Mouse (Mus musculus) heart, embryonic 12.5 days (tissue): ENCODE measurements around the gene Tekt1. TPM values are rescaled to one million over a fixed set of nuclear protein-coding genes. Genes with fewer than 3 reads are reported as not detected.

ENCODE experiments used
- ATAC-seq: fragments of 200-750 bp; cut with Nextera tagmentation; 2 replicates; pipeline ENCODE4 v1.8.0; 2017; ENCODE audit warnings: moderate TSS enrichment, moderate library complexity; ENCODE audit not compliant: insufficient number of reproducible peaks, low FRiP score
- H3K27ac ChIP-seq: fragments of 300-500 bp; sonication (generic); 2 replicates; pipeline ENCODE4 v1.5.1; 2016; ENCODE audit warnings: mild to moderate bottlenecking, moderate library complexity; ENCODE audit not compliant: poor library complexity, severe bottlenecking
- H3K27me3 ChIP-seq: fragments of 300-500 bp; sonication (generic); replicated peaks from 2 replicates; pipeline ENCODE4 v1.6.1; 2016; ENCODE audit warnings: mild to moderate bottlenecking, moderate library complexity
- H3K36me3 ChIP-seq: fragments of 300-500 bp; sonication (generic); 2 replicates; pipeline ENCODE4 v1.6.1; 2016; ENCODE audit warnings: mild to moderate bottlenecking, moderate library complexity
- H3K4me1 ChIP-seq: fragments of 300-500 bp; sonication (generic); replicated peaks from 2 replicates; pipeline ENCODE4 v1.6.1; 2016; ENCODE audit warnings: mild to moderate bottlenecking
- H3K4me2 ChIP-seq: fragments of 300-500 bp; sonication (generic); 2 replicates; pipeline ENCODE4 v1.6.1; 2016; ENCODE audit warnings: mild to moderate bottlenecking, moderate library complexity
- H3K4me3 ChIP-seq: fragments of 300-500 bp; sonication (generic); 2 replicates; pipeline ENCODE4 v1.5.1; 2016; ENCODE audit warnings: mild to moderate bottlenecking
- H3K9ac ChIP-seq: fragments of 300-500 bp; sonication (generic); 2 replicates; pipeline ENCODE4 v1.6.1; 2016; ENCODE audit warnings: mild to moderate bottlenecking, moderate library complexity
- H3K9me3 ChIP-seq: fragments of 300-500 bp; sonication (generic); replicated peaks from 2 replicates; pipeline ENCODE4 v1.6.1; 2016; ENCODE audit warnings: mild to moderate bottlenecking, moderate library complexity
- WGBS: fragments of 180-500 bp; shearing (Covaris S2); methylation state at CpG from one replicate; pipeline ENCODE4 v1.1.7; 2016; 5-methylcytosine and 5-hydroxymethylcytosine counted together
- polyA plus RNA-seq: library from polyadenylated mRNA; unstranded; fragments of >200 nt; fragmentation: Nextera tagmentation; extraction: Ambion mirVana; gene quantifications from 2 replicates; pipeline ENCODE4 v1.2.1, GENCODE M21; 2016

The Tekt1 gene
- 0.32 and 0.85 TPM in 2 replicates for polyA plus RNA-seq

DNA sequence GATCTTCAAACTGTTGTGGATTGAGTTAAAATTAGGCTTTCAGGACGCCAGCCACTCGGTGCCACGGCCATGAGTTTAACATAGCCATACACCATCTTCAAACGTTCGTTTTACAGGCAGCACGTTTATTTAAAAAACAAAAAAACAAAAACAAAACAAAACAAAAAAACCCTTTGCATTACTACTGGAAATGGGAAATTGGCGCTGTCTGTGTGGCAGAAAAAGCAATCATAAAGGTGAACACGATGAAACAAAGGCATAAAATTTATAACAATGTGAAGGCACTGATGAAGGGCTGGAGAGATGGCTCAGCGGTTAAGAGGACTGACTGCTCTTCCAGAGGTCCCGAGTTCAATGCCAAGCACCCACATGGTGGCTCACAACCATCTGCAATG lies at the start of gene Tekt1:
TSS of gene Tekt1 (minus strand) at position 96 of the 395 bp plus-strand sequence.
- peak within 1 kb of the TSS; percentile 58 for H3K9ac ChIP-seq
- no peaks in the 10 kb centered on the region for H3K9me3 ChIP-seq
- no peak for ATAC-seq

DNA sequence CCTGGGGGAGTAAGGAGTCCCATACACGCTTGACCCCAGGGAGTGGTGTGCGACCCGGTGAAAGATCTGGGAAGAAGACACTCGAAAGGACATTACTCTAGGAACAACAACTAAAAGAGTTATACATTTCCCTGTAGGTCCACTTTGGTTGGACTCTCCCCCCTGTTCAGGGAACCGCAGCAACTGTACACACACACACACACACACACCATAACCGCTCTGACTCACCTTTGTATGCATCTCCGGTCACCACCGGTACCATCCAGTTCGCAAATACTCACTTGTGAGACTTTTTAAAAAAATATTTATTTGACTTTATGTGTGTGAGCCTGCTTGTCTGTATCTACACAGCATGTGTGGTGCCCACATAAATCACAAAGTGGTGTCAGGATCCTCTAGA lies 49.7 kb upstream of the Tekt1 start:
- Histone ChIP-seq H3K9me3 (no peaks in the 10 kb centered on the region), H3K27ac (peak overlapping the region; percentile 65; the same call in 1 of the 2 replicates), H3K9ac (peak overlapping the region; percentile 40; the same call in 1 of the 2 replicates), H3K36me3 (no peaks in the 10 kb centered on the region), H3K4me2 (peak overlapping the region; percentile 96), H3K27me3 (no peaks in the 10 kb centered on the region), H3K4me3 (peak overlapping the region; percentile 87), H3K4me1 (peaks cover 83% of the 10 kb centered on the region)
- WGBS, result 28% methylated on average over 9 of the region's 9 CpGs
- no peak for ATAC-seq

More for the DNA sequence above, at the start of gene Tekt1:
- 33% methylated on average over 10 of the region's 10 CpGs for WGBS
- Histone ChIP-seq H3K4me1 (peaks cover 13% of the 10 kb centered on the region; the same call in 1 of the 2 replicates), H3K4me3 (peak within 1 kb of the TSS; percentile 50), H3K27me3 (no peaks in the 10 kb centered on the region), H3K27ac (no peak within 1 kb of the TSS), H3K4me2 (peak within 1 kb of the TSS; percentile 84), H3K36me3 (no peaks in the 10 kb centered on the region)

DNA sequence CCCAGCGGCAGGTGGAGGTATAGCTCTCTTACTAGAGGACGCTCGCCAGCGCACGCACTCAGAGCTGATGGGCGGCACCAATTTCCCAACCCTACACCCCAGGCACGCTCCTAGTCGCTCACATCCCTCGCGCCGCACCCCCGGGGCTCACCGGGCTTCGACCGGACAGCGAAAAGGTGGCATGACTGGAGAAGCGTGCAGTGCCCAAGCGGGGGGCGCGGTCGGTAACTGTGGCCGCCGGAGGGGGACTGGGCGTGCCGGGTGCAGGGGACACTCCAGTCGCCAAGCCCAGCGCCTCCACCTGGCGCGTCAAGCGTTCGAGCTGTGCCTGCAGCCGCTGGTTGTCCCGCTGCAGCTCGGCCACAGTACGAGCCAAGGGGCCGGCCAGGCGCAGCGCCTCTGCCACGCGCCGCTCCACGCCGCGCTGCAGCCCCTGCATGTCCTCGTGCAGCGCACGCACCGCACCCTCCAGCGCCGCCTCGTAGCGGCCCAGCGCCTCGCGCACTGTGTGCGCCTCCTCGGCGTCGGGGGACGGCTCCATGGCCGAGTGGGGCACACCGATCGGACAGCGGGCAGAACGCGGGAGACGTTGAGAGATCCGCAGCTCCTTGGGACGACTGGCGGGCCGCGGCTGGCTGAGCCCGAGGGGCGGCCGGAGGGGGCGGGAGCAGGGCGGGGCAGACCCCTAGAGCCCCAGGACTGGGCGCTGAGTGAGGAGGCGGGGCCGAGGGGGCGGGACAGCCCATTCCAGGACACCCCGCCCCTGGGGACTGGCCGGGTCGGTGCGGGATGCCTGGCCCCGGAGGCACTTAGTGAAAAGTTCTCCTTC lies 49.1 kb upstream of the Tekt1 start, which contains the start of gene Smtnl2:
TSS of gene Smtnl2 (minus strand) at position 621 of the 829 bp plus-strand sequence.
- Histone ChIP-seq H3K27ac (peak within 1 kb of the TSS; percentile 96), H3K9ac (peak within 1 kb of the TSS; percentile 95), H3K4me2 (peak within 1 kb of the TSS; percentile 96), H3K9me3 (no peaks in the 10 kb centered on the region), H3K36me3 (no peaks in the 10 kb centered on the region), H3K27me3 (no peaks in the 10 kb centered on the region), H3K4me3 (peak within 1 kb of the TSS; percentile 87), H3K4me1 (peaks cover 83% of the 10 kb centered on the region)
- WGBS, result under 1% methylated on average over 83 of the region's 86 CpGs
- ATAC-seq, result peak; percentile 87

DNA sequence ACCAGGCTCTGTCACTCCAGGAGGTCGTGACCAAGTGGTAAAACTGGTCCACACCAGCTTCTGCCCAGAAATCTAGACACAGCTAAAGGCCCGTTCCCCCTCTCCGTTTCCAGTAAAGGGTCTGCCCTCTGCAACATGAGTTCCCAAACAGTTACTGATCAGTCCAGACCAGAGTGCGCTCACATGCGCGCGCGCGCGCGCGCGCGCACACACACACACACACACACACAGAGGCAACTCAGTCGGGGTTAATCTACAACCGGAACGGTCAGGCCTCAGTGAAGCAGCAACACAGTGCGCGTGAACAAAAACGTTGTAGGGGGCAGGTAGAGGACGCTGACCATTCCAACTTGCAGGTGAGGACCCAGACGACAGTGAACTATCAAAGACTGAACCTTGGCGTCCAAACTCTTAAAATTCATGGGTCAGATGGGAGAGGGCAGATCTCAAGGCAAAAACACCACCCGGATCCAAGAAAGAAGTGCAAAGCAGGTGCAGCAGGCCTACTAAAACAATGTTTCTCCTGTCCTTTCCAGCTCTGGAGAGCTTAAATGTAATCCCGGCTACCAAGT lies 48.4 kb upstream of the Tekt1 start:
- Histone ChIP-seq H3K9me3 (no peaks in the 10 kb centered on the region), H3K27me3 (no peaks in the 10 kb centered on the region), H3K4me3 (peak overlapping the region; percentile 87), H3K36me3 (no peaks in the 10 kb centered on the region), H3K4me2 (peak overlapping the region; percentile 96), H3K27ac (peak overlapping the region; percentile 96), H3K4me1 (peaks cover 84% of the 10 kb centered on the region), H3K9ac (peak overlapping the region; percentile 95)
- WGBS, result under 1% methylated on average over 25 of the region's 25 CpGs
- 0 out of 2 replicates have a peak, but pooled peaks have one; percentile 12 for ATAC-seq

DNA sequence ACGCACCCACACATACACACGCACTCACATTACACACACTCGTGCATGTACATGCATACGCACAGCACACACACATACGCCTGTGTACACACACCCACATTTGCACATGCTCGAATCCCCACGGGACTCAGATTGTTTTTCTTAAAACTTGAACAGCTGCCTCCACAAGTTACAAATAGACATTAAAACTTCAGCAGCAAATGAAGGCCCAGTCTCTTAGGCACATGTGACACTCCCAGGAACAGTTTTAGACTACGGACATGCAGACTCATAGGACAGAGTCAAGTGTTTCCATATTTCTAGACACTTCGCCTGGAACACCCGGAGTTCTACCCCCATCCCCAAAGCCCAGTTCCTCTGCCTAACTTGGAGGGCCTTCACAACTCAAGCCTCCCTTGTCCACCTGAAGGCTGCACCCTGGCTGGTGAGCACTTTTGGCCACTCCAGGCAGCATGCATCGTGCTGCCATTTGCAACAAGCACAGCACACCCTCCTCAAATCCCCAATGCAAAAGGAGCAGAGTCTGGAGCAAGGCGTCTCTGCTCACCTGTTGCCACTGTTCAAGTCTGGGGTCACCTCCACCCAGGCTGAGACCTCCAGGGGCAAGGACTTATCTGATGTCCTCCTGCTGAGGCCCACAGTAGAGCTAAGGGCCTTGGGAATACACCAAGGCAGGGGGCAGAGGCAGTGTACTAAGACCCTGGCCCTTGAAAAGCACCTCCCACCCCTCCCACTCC lies 47.6 kb upstream of the Tekt1 start:
- no peak for ATAC-seq
- H3K27ac ChIP-seq, result peak overlapping the region; percentile 96
- 43% methylated on average over 12 of the region's 12 CpGs for WGBS
- H3K4me1 ChIP-seq, result peaks cover 84% of the 10 kb centered on the region
- H3K9me3 ChIP-seq, result no peaks in the 10 kb centered on the region
- peak overlapping the region; percentile 87 for H3K4me3 ChIP-seq
- H3K9ac ChIP-seq, result peak overlapping the region; percentile 95
- 0 out of 2 replicates have a peak, but pooled peaks cover 1% of the 10 kb centered on the region for H3K36me3 ChIP-seq
- no peaks in the 10 kb centered on the region for H3K27me3 ChIP-seq
- peak overlapping the region; percentile 96 for H3K4me2 ChIP-seq

DNA sequence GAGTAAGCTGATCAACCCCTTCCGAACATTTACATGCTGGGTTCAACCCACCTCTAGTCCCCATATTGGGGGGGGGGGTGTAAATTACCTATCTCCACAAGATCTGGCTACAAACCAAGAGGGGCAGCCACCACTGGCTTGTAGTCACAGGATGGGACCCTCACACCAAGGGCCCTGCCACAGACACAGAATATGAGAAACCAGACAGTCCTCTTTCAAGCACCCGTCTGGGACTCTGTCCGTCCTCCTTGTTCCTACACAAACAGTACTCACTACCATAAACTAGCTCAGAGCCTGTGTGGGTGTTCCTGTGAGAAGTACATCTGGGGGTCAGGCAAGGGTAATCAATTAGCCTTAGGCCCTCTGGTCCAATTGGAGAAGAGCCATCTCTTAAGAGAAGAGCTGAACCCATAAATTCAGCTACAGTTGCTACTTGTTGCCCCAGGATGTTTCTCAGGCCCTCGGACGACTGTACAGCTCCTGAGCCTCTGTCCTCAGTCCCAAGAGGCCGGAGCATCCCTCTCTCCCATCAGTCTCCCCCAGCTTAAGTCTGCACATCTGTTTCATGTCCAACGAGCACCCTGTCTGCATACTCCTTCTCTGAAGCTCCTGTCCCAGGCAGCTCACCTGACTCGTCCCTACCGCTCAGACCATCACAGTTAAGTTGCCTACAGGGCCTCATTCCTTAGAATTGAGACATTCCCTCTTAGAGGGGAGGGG lies 46.4 kb upstream of the Tekt1 start:
- Histone ChIP-seq H3K36me3 (peaks cover 11% of the 10 kb centered on the region), H3K4me3 (peak overlapping the region; percentile 87), H3K4me1 (peaks cover 84% of the 10 kb centered on the region), H3K27me3 (no peaks in the 10 kb centered on the region), H3K4me2 (peak overlapping the region; percentile 96), H3K27ac (peak overlapping the region; percentile 96), H3K9me3 (no peaks in the 10 kb centered on the region), H3K9ac (peak overlapping the region; percentile 95)
- ATAC-seq, result no peak
- 25% methylated on average over 9 of the region's 9 CpGs for whole genome bisulfite sequencing

DNA sequence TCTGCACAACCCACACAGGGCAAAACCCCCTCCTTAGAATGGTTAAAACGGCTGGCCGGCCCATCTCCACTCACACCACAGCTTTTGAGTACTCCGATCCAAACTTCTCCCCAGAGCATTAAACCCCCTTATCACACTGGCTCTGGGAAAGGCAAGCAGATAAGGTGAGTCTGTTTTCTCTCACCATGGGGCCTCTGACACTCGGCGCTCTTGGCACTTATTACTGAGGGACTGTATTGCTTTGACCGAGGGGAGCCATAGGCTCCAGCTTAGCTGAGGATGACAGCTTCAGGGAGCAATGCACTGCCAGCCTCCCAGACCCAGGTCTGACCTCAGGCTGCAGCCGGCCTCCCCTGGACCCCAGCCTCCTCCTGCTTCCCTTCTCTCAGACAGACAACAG lies 45.3 kb upstream of the Tekt1 start:
- WGBS, result 2% methylated on average over 7 of the region's 7 CpGs
- H3K27me3 ChIP-seq, result no peaks in the 10 kb centered on the region

DNA sequence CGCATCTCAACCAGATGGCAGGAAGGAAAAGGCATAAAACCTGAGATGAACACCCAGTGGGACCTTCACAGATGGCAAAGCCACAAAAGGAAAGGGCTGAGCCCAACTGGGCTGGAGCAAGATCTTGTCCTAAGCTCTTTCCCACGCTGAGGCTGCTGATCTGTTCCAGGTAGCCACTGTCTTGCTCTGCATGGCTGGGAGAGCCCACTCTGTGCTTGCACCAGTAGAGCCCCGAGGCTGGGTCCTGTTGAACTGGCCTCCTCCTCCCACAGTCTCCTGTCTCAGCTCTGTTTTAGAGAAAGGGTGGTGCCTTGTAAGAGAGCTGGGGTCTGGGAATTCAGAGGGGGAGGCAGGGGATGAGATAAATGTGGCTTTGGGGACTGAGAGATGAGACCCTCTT lies 44.8 kb upstream of the Tekt1 start:
- Histone ChIP-seq H3K4me3 (peak overlapping the region; percentile 87), H3K9me3 (no peaks in the 10 kb centered on the region), H3K27ac (peak overlapping the region; percentile 96), H3K4me1 (peaks cover 83% of the 10 kb centered on the region), H3K4me2 (peak overlapping the region; percentile 96), H3K27me3 (no peaks in the 10 kb centered on the region), H3K36me3 (peaks cover 26% of the 10 kb centered on the region), H3K9ac (peak overlapping the region; percentile 64)
- WGBS, result 9% methylated on average over 3 of the region's 3 CpGs
- no peak for ATAC-seq

More for the DNA sequence above, 45.3 kb upstream of the Tekt1 start:
- H3K27ac ChIP-seq, result peak overlapping the region; percentile 96
- H3K9me3 ChIP-seq, result no peaks in the 10 kb centered on the region
- H3K4me2 ChIP-seq, result peak overlapping the region; percentile 96
- peak overlapping the region; percentile 87 for H3K4me3 ChIP-seq
- peaks cover 21% of the 10 kb centered on the region for H3K36me3 ChIP-seq
- peak; percentile 77 for ATAC-seq
- peaks cover 83% of the 10 kb centered on the region for H3K4me1 ChIP-seq
- H3K9ac ChIP-seq, result peak overlapping the region; percentile 95

DNA sequence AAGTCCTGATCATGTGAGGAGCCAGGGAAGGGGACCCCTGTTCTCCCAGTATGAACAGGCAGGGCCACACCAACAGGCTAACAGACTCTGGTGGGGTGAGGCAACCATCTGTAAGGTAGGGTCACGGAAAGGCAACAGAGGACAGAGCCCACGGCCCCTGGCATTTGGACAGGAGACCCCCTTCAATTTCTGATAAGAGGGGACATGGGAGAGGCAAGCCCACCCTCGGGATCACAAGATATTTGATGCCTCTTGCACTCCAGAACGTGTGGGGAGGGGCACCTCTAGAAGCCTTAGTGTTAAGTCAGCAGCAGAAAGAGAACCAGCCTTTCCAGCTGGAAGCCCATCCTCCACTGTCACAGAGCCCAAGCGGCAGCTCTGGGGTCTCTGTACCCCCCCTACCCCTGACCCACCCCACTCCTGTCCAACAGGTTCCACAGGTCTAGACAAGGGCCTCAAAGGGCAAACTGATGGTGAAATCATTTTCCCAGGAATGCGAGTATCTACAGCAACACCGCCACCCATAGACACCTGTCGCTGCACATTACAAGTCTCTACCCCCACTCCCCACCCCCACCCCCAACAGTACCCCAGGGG lies 43.9 kb upstream of the Tekt1 start:
- H3K36me3 ChIP-seq, result peaks cover 34% of the 10 kb centered on the region
- peak overlapping the region; percentile 64 for H3K9ac ChIP-seq
- no peaks in the 10 kb centered on the region for H3K9me3 ChIP-seq
- peak overlapping the region; percentile 87 for H3K4me3 ChIP-seq
- no peaks in the 10 kb centered on the region for H3K27me3 ChIP-seq
- peak overlapping the region; percentile 96 for H3K4me2 ChIP-seq
- H3K4me1 ChIP-seq, result peaks cover 87% of the 10 kb centered on the region
- WGBS, result 36% methylated on average over 8 of the region's 8 CpGs
- no peak for ATAC-seq
- peak overlapping the region; percentile 96 for H3K27ac ChIP-seq

DNA sequence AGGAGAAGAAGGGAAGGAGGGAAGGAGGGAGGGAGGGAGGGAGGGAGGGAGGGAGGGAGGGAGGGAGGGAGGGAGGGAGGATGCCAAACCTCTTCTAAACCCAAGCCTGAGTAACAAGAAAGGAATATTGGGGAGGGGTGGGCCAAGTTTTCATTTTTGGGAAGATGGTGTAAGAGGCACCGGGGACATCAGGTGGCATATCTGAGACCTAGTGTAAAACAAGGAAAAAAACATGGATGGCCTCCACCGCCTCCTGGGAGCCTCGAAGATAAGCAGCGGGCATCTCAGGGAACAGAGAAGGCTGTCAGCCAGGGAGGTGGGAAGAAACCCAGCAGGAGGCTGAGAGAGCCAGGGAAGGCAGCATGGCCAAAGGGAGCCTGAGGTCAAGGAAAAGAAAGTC lies 43.3 kb upstream of the Tekt1 start:
- WGBS, result 15% methylated on average over 4 of the region's 4 CpGs
- no peaks in the 10 kb centered on the region for H3K27me3 ChIP-seq
- peak overlapping the region; percentile 87 for H3K4me3 ChIP-seq
- peak overlapping the region; percentile 64 for H3K9ac ChIP-seq
- H3K27ac ChIP-seq, result peak overlapping the region; percentile 96
- peaks cover 40% of the 10 kb centered on the region for H3K36me3 ChIP-seq
- no peak for ATAC-seq
- H3K9me3 ChIP-seq, result no peaks in the 10 kb centered on the region
- peak overlapping the region; percentile 96 for H3K4me2 ChIP-seq
- peaks cover 94% of the 10 kb centered on the region for H3K4me1 ChIP-seq
